Mouse (Mus musculus): ENCODE data around the gene Gm10310.

DNA sequence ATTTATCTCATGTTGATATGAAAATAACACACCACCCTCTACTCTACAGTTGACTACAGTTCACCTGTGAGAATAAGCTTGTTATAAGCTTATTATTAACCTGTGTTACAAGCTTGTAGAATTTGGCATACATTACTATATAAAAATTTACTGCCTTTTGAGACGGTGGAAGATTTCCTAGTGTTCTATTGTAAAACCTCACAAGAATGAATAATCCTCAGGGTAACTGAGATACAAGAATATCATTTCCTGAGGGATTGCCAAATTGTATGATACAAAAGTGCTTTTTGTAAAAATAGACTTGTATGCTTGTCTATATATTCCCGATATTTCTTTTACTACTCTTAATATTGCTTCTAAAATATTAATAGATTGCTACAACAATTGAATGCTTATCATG lies 35.9 kb downstream of the Gm10310 start, which contains the start of gene Olfr818:
- no peak for TF ChIP-seq CTCF (IDR thresholded peaks at IDR 0.05; ENCODE audit: insufficient read depth, low read depth, low read length)
- TF ChIP-seq POLR2A (IDR thresholded peaks at IDR 0.05; ENCODE audit: insufficient read depth, low read depth, low read length) = no peak
